Mouse (Mus musculus) stomach, postnatal 0 days (tissue): ENCODE measurements around the gene 4930502E18Rik.

Source experiments
- CTCF ChIP-seq: IDR thresholded peaks from 2 replicates; pipeline ENCODE4 v1.5.1; 2016; ENCODE audit warnings: antibody characterized with exemption, low read depth, mild to moderate bottlenecking, moderate library complexity
- EP300 ChIP-seq: optimal IDR thresholded peaks from 2 replicates; pipeline ENCODE3; 2016; ENCODE audit warnings: antibody characterized with exemption

DNA sequence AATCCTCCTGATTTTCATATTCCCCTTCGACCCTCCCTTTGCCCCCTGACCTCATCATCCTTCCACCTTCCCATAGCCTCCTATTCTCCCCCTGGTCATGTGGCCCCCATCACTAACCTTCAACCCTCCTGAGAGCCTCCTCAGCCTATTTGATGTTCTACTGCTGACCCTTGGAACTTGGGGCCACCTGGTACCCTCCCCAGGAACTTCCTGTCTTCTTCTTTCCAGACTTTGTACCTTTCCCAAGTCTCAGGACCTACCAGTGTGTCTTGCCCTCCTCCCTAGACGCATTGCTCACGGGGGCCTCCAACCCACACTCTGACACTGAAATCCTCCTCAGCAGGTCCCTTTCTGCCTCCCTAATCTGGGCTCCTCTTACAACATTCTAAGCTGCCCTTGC, 22.0 kb upstream of the 4930502E18Rik start:
- TF ChIP-seq CTCF (no peak), EP300 (no peak)
